Mouse (Mus musculus) kidney, postnatal 25 days (tissue): ENCODE data around the gene Kif21a.

Experiments used
- DNase-seq, 2 experiments: peaks; one replicate each; pipeline ENCODE4 v3.0.0; 2021; ENCODE audit warnings: mixed read lengths in 2 of 2

Kif21a gene

GRCm38 (mm10) chr15:91018161-91018860 is 31.4 kb downstream of the Kif21a start:
- DNase-seq, result no peak

DNA sequence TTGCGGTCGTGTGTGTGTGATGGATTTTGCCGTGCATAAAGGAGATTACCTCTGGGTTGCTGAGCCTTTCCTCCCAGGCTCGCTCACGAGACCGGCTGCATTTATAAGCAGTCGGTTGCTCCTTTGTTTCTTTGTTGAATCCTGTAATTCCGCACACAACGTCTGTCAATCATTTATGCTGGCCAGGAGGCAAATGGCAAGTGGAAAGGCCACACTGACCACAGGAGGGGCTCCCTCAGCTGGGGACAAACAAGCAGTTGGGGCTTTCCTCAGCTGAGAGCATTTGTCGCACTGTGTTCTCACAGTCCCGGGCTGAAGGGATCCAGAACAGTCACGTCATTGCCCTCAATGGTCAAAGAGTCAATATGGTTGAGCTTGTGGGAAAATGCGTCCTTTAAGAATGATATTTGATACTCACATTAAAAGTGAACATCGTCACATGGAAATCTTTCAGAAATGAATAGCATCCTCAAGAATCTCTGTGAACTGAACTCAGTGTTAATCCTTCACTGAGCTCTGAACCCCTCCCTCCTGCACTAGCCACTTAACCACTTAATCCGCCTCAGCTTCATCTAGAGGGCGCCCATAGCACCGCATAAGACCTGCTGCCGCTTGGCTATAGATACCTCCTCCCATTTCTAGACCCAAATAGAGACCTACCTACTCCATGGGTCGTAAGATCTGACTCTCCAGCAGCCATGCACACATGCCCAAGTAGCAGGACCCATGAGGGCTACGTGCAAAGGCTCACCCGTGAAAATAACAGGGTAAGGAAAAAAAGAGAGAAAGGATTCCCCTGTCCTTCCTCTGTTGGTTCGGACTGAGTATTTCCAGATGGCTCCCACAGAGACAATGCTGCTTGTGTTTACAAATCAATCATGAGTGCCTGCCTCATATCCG is 32.2 kb downstream of the Kif21a start:
- no peak for DNase-seq

- no peak for DNase-seq
Measured at GRCm38 (mm10) chr15:91016366-91016765, 33.4 kb downstream of the Kif21a start.

GRCm38 (mm10) chr15:91012793-91013580 is 36.8 kb downstream of the Kif21a start:
- no peak for DNase-seq

DNA sequence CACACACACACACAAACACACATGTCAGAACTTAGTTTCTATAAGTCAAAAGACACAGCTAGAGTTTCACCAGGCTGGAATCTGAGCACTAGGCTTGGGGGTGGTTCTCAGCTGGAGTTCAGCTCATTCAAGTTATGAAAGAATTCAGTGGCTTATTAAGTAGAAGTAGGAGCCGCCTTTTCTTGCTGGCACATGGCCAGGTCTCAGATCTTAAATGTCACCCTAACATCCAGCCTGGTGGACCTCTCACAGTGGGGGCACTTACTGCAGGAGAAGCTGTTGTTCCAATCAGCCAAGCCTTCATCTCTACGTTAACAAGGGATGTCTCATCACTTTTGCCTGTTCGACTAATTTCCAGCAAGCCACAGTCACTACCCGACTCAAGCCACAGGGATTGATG is 39.5 kb downstream of the Kif21a start:
- no peak for DNase-seq

DNA sequence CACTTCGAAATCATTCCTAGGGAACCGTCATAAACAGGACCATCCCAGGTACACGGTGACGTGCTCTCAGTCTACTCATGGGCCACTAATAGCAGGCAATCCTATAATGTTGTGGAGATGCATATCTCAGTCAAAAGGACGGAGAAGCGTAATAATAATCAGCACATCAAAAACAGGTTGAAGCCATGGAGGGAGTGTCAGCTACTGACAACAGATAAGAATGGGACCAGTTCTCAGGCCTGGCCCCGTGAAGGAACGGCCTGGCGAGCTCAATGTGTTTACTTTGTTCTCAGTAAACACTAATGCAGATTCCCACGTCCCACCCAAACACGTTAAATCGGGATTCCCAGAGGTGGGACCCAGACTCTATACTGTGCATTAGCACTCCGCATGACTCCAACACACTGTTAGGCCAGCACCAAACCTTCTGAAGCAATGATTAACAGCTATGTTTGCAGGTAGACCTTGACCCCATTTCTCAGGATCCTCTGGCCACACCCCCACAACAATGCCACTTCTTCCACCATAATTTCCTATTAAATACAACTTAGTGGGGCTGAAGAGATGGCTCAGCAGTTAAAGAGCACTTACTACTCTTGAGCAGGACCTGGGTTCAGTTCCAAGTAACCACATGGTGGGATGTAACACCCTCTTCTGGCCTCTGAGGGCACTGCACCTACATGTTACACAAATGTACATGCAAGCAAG is 42.5 kb downstream of the Kif21a start:
- DNase-seq, result peak; percentile 43 to 50

- no peak for DNase-seq
Measured at GRCm38 (mm10) chr15:91004726-91005125, 45.0 kb downstream of the Kif21a start.

DNA sequence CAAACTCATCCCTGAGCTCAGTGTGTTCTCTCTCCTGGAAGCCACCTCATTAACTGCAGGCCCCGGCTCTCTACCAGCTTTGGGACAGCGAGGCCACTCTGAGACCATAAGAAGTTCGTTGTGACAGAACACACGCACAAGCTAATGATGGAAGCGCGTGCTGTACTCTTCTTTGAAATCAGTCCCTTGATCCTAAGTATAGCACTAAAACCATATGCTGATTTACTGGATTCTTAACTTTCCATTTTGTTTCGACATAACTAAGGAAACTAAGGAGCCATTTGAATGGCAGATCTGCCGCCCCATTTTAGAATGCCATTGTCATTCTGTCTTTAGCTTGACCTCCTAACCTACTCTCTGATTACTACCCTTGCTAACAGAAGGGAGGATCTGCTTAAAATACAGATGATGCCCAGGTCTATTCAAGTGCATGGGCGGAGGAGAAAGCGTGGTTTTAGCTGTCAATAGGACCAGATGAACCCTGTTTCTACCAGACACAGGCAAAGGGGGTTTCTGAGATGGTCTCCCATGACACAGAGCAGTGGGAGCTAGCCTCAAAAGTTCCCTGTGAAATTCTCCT is 48.6 kb downstream of the Kif21a start:
- no peak for DNase-seq

DNA sequence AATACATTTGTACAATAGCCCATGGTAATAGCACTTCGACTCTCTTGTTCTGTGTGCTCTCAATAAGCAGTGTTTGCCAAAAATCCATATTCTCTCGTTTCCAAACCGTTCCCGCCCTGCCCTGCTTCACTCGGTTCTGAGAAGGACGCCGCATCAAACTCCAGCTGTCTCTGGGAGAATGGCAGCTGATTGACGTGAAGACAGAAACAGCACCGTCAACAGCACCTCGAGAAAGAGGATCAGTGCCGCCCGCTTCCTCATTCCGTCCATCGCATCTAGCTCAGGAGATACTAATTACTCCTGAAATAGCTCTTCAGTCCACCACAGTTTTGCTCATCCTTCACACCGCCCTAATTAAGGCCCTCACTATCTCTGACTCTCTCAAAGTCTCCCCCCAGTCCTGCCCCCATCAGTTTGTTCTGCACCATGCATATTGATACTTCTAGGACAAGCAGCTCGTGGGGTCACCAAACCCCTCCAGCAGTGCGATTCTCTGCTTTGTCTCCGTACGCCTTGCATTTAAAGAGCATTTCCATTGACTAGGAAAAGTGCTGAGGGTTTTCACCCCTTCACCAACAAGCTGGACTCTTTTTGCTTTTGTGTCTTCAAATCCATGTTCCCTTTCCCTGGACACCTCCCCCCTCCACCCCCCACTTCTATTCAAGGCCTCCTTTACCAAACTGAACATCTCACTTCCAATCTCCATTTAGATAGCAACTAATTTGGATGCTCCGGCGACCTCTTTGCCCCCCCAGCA is 49.3 kb downstream of the Kif21a start:
- no peak for DNase-seq

GRCm38 (mm10) chr15:90992871-90993270 is 56.9 kb downstream of the Kif21a start:
- no peak for DNase-seq

DNA sequence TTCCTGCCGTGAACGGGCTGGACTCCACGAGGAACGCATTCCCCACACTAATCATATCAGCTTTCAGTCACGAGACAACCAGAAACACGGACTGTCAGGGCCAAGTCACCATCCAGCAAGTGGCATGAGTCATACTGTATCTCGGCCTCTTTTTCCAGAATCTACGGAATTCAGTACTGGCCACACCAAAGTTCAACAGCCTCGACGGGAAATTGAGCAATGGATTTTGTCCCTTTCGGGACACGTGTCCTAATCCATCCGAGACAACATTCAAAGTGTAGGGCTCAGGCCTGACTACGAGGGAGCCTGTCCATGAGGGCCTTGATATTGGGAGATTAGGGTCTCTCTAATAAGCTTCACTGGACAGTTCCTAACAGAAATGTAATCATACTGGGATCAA is 57.4 kb downstream of the Kif21a start:
- DNase-seq, result no peak

DNA sequence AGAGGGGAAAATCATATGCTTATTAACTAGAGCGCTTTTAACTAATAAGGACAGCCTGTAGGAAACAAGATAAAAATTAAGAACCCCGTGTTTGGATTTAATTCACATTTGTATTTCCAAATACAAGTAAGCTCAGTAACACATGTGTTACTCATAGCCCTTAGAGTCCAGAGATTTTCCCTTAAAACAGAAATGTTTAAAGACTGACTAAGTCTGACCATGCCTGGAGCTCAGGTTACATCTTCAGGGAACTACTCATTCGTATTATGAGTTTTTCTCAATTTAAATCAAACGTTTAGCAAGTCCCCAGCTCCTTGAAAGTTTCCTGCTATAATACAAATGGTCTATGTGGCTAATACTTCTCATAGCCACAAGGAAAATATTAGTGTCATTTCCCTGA is 57.9 kb downstream of the Kif21a start:
- no peak for DNase-seq

DNA sequence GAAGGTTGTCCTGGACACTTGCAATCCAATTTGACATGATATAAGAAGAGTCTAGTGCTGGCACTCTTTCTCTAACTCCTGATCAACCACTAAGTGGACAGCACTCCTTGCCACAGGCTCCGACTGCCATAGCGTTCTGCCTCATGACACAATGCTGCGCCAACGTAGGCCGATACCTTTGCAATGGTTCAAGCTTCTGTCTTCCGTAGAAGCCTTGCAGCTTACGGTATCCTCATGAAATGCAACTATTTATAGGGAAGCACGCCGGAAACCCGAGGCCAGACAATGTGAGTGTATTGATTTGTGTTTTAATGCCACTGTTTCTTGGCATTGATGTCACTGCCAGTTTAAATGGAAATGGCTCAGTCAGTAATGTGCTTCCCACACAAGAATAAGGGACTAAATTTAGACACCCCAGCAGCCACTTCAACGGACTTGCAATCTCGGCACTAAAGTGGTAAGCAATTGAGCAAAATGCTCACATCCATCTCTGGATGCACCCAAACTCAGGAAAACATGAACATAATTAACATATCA is 62.0 kb downstream of the Kif21a start:
- DNase-seq, result no peak

GRCm38 (mm10) chr15:90975914-90976313 is 73.8 kb downstream of the Kif21a start:
- DNase-seq, result peak in 1 of 2 experiments; percentile 13

- DNase-seq, result no peak
Measured at GRCm38 (mm10) chr15:90971914-90972767, 77.6 kb downstream of the Kif21a start.

DNA sequence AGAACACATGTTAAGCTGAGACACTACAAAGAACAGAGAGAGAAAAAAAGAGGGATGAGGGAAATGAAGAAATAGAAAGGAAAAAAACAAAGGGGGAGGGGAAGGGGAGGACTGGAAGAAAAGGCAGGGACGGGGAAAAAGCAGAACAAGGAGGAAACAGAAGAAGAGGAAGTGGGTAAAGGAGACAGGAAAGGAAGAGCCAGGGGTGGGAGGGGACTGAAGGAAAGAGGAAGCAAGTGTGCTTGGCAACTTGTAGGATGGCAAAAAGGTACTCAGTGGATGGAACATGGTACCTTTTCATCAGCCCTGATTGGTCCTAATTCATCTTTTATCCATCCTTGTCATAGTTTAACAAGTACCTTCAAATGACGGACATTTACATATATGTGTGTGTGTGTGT is 86.4 kb downstream of the Kif21a start:
- no peak for DNase-seq

GRCm38 (mm10) chr15:90962548-90962947 is 87.2 kb downstream of the Kif21a start:
- DNase-seq, result no peak

- DNase-seq, result no peak
Measured at GRCm38 (mm10) chr15:90960831-90961554, 88.8 kb downstream of the Kif21a start.

DNA sequence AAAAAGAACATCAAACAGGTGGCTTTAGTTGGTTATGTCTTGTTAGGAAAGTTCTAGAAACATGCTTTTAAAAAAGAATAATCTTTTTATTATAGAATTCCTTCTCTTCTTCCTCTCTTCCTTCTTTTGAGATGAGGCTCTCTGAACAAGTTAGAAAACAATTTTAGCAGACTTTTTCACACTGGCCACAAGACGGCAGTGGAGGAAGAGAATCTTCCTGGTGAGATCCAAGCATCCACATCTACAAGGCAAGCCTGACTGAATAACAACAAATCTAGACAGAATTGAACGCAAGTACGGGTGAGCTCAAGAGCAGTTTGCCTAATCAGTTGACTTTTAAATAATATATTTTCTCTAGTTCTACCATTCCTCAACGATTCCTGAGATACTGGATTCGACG is 98.4 kb downstream of the Kif21a start:
- no peak for DNase-seq

DNA sequence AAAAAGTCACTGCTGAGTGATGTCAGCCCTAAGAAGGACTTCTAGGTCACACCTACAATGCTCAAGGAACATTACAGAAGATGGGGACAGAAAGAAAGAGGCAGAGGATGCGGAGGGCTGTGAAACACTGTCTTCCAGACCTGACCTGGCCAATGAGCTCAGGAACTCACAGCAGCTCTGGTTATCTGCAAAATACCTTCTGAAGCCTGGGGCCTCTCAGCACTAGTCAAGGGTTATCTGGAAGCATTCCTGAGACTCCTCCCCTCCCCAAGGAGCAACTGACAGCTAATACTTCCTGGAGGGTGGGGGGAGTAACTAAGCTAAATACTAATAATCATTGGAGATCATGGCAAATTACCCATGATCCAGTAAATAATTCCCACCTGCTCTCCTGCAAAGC is 111.3 kb downstream of the Kif21a start:
- no peak for DNase-seq
